Mouse (Mus musculus) liver, embryonic 11.5 days (tissue): ENCODE data around the gene Por. TPM values are rescaled to one million over a fixed set of nuclear protein-coding genes. Genes with fewer than 3 reads are reported as not detected.

Experiments
- ATAC-seq: fragments of 200-750 bp; cut with Nextera tagmentation; replicated peaks from 2 replicates; pipeline ENCODE4 v1.8.0; 2017; ENCODE audit warnings: moderate number of reproducible peaks, mild to moderate bottlenecking, moderate TSS enrichment, moderate library complexity; ENCODE audit not compliant: low FRiP score
- DNase-seq: peaks from one replicate; pipeline ENCODE4 v3.0.0-alpha.2; 2017; ENCODE audit warnings: low spot score
- H3K27ac ChIP-seq: fragments of 300-500 bp; sonication (generic); 2 replicates; pipeline ENCODE4 v1.5.1; 2014; ENCODE audit warnings: mild to moderate bottlenecking, low read depth, low read length, control low read depth
- H3K27me3 ChIP-seq: fragments of 300-500 bp; sonication (generic); replicated peaks from 2 replicates; pipeline ENCODE4 v1.6.1; 2014; ENCODE audit warnings: low read length, mixed read lengths; ENCODE audit not compliant: control insufficient read depth, insufficient read depth
- H3K36me3 ChIP-seq: fragments of 300-500 bp; sonication (generic); 2 replicates; pipeline ENCODE4 v1.6.1; 2014; ENCODE audit warnings: mild to moderate bottlenecking, low read length, moderate library complexity, mixed read lengths; ENCODE audit not compliant: control insufficient read depth, insufficient read depth
- H3K4me1 ChIP-seq: fragments of 300-500 bp; sonication (generic); replicated peaks from 2 replicates; pipeline ENCODE4 v1.6.1; 2014; ENCODE audit warnings: low read length, mixed read lengths; ENCODE audit not compliant: control insufficient read depth, insufficient read depth
- H3K4me2 ChIP-seq: fragments of 300-500 bp; sonication (generic); 2 replicates; pipeline ENCODE4 v1.6.1; 2014; ENCODE audit warnings: mild to moderate bottlenecking, control low read depth, moderate library complexity
- H3K4me3 ChIP-seq: fragments of 300-500 bp; sonication (generic); 2 replicates; pipeline ENCODE4 v1.5.1; 2014; ENCODE audit warnings: low read depth, low read length, control low read depth
- H3K9ac ChIP-seq: fragments of 300-500 bp; sonication (generic); 2 replicates; pipeline ENCODE4 v1.6.1; 2014; ENCODE audit warnings: low read depth, low read length, control low read depth
- H3K9me3 ChIP-seq: fragments of 300-500 bp; sonication (generic); 2 replicates; pipeline ENCODE4 v1.6.1; 2016; ENCODE audit warnings: low read length, inconsistent platforms, mixed read lengths; ENCODE audit not compliant: control insufficient read depth
- WGBS: fragments of 180-500 bp; shearing (Covaris S2); extraction: QIAGEN DNeasy Blood & Tissue Kit; methylation state at CpG from one replicate; pipeline ENCODE4 v1.1.7; 2014; 5-methylcytosine and 5-hydroxymethylcytosine counted together
- polyA plus RNA-seq: library from polyadenylated mRNA; unstranded; fragments of >200 nt; fragmentation: Nextera tagmentation; extraction: Ambion mirVana; gene quantifications from 2 replicates; pipeline ENCODE4 v1.2.1, GENCODE M21; 2014

Por gene
- polyA plus RNA-seq, 1 experiment from 2014 or later, result 48.1 TPM

- Histone ChIP-seq H3K36me3 (no peaks in the 10 kb centered on the region), H3K9ac (no peak overlapping the region), H3K4me3 (no peak overlapping the region), H3K4me1 (peaks cover 2% of the 10 kb centered on the region), H3K27ac (no peak overlapping the region), H3K27me3 (no peaks in the 10 kb centered on the region), H3K9me3 (no peaks in the 10 kb centered on the region), H3K4me2 (no peak overlapping the region)
- WGBS, result 68% methylated on average over 7 of the region's 7 CpGs
- ATAC-seq, result no peak; the same call in 1 of the 2 replicates
- no peak for DNase-seq
These were observed 25.5 kb downstream of the Por start for GRCm38 (mm10) chr5:135695277-135695721.

GRCm38 (mm10) chr5:135697711-135698111, 27.9 kb downstream of the Por start:
- H3K4me2 ChIP-seq, result no peak overlapping the region
- H3K4me3 ChIP-seq, result no peak overlapping the region
- H3K27ac ChIP-seq, result no peak overlapping the region
- H3K36me3 ChIP-seq, result no peaks in the 10 kb centered on the region
- WGBS, result 82% methylated on average over 5 of the region's 5 CpGs
- no peak for ATAC-seq
- no peaks in the 10 kb centered on the region for H3K27me3 ChIP-seq
- peaks cover under 1% of the 10 kb centered on the region; the same call in 1 of the 2 replicates for H3K4me1 ChIP-seq
- H3K9ac ChIP-seq, result no peak overlapping the region
- no peak for DNase-seq
- H3K9me3 ChIP-seq, result no peaks in the 10 kb centered on the region

GRCm38 (mm10) chr5:135701601-135702000, 31.8 kb downstream of the Por start:
- Histone ChIP-seq H3K4me1 (peaks cover 2% of the 10 kb centered on the region; the same call in 1 of the 2 replicates), H3K4me2 (no peak overlapping the region), H3K27ac (no peak overlapping the region), H3K9me3 (no peaks in the 10 kb centered on the region), H3K36me3 (peaks cover 4% of the 10 kb centered on the region; the same call in 1 of the 2 replicates), H3K27me3 (no peaks in the 10 kb centered on the region), H3K4me3 (no peak overlapping the region), H3K9ac (no peak overlapping the region)
- 92% methylated on average over 4 of the region's 4 CpGs for WGBS
- no peak for ATAC-seq
- no peak for DNase-seq

DNA sequence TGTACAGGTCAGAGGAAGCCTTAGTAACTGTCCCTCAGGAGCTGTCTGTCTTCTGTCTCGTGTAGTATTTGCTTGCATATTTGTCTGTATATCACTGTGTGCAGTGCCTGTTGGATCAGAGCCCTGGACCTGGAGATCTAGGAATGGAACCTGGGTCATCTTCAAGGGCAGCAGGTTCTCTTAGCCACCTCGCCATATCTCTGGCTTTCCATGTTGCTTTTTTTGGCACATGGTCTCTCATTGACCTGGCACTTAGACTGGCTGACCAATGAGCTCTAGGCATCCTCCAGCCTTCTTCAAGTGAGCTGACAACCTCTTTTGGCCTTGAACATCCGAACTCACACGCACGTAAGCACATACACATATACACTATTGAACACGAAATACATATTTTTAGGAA, 32.4 kb downstream of the Por start:
- 81% methylated on average over 6 of the region's 6 CpGs for WGBS
- Histone ChIP-seq H3K9ac (no peak overlapping the region), H3K4me2 (no peak overlapping the region), H3K36me3 (peaks cover 7% of the 10 kb centered on the region; the same call in 1 of the 2 replicates), H3K27ac (no peak overlapping the region), H3K27me3 (no peaks in the 10 kb centered on the region), H3K4me3 (no peak overlapping the region), H3K4me1 (peaks cover 2% of the 10 kb centered on the region; the same call in 1 of the 2 replicates), H3K9me3 (no peaks in the 10 kb centered on the region)
- no peak for ATAC-seq
- DNase-seq, result no peak

DNA sequence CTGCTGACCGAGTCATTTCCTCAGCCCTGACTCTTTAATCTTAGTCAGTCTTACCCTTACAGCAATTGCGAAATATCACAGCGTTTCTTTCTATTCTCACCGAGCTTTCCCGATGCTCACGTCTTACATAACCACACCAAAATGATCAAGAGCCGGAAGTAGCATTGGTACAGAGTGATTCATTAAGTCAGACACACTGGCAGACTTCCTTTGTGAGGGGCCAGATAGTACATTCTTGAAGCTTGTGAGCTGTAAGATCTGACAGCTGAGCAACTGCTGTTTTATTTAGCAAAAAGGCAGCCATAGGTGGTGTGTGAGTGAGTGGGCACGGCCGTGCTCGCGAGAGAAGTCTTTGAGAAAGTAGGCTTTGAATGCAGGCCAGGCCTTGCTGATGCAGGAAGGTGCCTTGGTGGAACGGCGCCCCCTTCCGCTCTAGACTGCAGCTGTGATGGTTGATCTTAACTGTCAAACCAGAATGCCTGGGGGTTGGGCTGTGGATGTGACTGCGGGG, 32.9 kb downstream of the Por start:
- Histone ChIP-seq H3K4me2 (peak overlapping the region; percentile 7; the same call in 1 of the 2 replicates), H3K27ac (no peak overlapping the region), H3K9ac (no peak overlapping the region), H3K4me3 (no peak overlapping the region), H3K36me3 (peaks cover 10% of the 10 kb centered on the region; the same call in 1 of the 2 replicates), H3K27me3 (no peaks in the 10 kb centered on the region), H3K4me1 (peaks cover 5% of the 10 kb centered on the region), H3K9me3 (no peaks in the 10 kb centered on the region)
- 0 out of 2 replicates have a peak, but pooled peaks have one; percentile 39 for ATAC-seq
- WGBS, result 40% methylated on average over 15 of the region's 15 CpGs
- DNase-seq, result no peak

- H3K4me2 ChIP-seq, result no peak overlapping the region
- no peaks in the 10 kb centered on the region for H3K9me3 ChIP-seq
- no peaks in the 10 kb centered on the region for H3K27me3 ChIP-seq
- 87% methylated on average over 7 of the region's 7 CpGs for WGBS
- no peak overlapping the region for H3K4me3 ChIP-seq
- H3K36me3 ChIP-seq, result peaks cover 10% of the 10 kb centered on the region; the same call in 1 of the 2 replicates
- DNase-seq (no peak), ATAC-seq (no peak)
- H3K9ac ChIP-seq, result no peak overlapping the region
- peaks cover 9% of the 10 kb centered on the region for H3K4me1 ChIP-seq
- H3K27ac ChIP-seq, result no peak overlapping the region
These were observed 33.6 kb downstream of the Por start for GRCm38 (mm10) chr5:135703431-135703830.

GRCm38 (mm10) chr5:135705383-135705782, 35.5 kb downstream of the Por start:
- Histone ChIP-seq H3K9me3 (no peaks in the 10 kb centered on the region), H3K4me3 (no peak overlapping the region), H3K27me3 (no peaks in the 10 kb centered on the region), H3K4me2 (no peak overlapping the region), H3K4me1 (peaks cover 12% of the 10 kb centered on the region), H3K36me3 (peaks cover 15% of the 10 kb centered on the region), H3K9ac (no peak overlapping the region), H3K27ac (no peak overlapping the region)
- no peak for ATAC-seq
- 86% methylated on average over 4 of the region's 4 CpGs for WGBS
- DNase-seq, result no peak

GRCm38 (mm10) chr5:135707039-135707438, 37.2 kb downstream of the Por start:
- 94% methylated on average over 13 of the region's 13 CpGs for WGBS
- H3K9ac ChIP-seq, result no peak overlapping the region
- H3K36me3 ChIP-seq, result peaks cover 15% of the 10 kb centered on the region
- no peak overlapping the region for H3K4me3 ChIP-seq
- no peaks in the 10 kb centered on the region for H3K9me3 ChIP-seq
- no peaks in the 10 kb centered on the region for H3K27me3 ChIP-seq
- DNase-seq (no peak), ATAC-seq (no peak)
- H3K27ac ChIP-seq, result no peak overlapping the region
- no peak overlapping the region for H3K4me2 ChIP-seq
- H3K4me1 ChIP-seq, result peaks cover 27% of the 10 kb centered on the region

DNA sequence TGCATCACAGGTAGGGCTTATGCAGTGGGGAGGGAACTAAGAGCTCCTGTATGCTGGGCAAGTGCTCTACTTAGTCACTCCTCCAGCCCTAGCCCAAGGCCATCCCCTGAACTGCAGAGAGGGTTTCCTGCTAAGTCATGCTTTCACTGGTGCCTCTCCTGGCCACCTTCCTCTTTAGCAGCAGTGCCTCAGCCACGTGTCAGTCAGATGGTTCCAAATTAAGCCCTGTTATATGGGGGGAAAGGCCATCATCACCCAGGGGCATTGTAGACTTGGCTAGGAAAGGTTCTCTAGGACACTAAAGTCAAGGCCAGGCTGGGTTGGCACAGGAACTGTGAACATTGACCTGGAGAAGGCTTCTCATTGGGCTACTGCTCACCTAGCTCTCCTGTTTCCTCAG, 38.0 kb downstream of the Por start:
- Histone ChIP-seq H3K4me1 (peaks cover 33% of the 10 kb centered on the region), H3K4me3 (no peak overlapping the region), H3K4me2 (no peak overlapping the region), H3K9ac (no peak overlapping the region), H3K27me3 (no peaks in the 10 kb centered on the region), H3K36me3 (peaks cover 15% of the 10 kb centered on the region), H3K27ac (no peak overlapping the region), H3K9me3 (no peaks in the 10 kb centered on the region)
- DNase-seq (no peak), ATAC-seq (no peak)
- WGBS, result 24% methylated on average over 1 of the region's 1 CpGs
